Mouse (Mus musculus) inflammation-experienced regulatory T-cells, adult 6 months (primary cell): ENCODE measurements around the gene Meltf. TPM values are rescaled to one million over a fixed set of nuclear protein-coding genes. Genes with fewer than 3 reads are reported as not detected.
"Not testable (repeated sequence)": the region's sequence is repeated elsewhere in the genome, so short reads cannot be mapped to it uniquely, and the experiment has no call there.

Experiments
- ATAC-seq: one replicate; pipeline ENCODE4 v1.8.0; 2017
- polyA plus RNA-seq, 3 experiments: library from polyadenylated mRNA; unstranded; fragments of 100-300 nt; shearing (Covaris generic); gene quantifications; one replicate each; pipeline ENCODE4 v1.2.1; 2017

Meltf gene
- polyA plus RNA-seq, 3 experiments from 2014 or later = not detected

DNA sequence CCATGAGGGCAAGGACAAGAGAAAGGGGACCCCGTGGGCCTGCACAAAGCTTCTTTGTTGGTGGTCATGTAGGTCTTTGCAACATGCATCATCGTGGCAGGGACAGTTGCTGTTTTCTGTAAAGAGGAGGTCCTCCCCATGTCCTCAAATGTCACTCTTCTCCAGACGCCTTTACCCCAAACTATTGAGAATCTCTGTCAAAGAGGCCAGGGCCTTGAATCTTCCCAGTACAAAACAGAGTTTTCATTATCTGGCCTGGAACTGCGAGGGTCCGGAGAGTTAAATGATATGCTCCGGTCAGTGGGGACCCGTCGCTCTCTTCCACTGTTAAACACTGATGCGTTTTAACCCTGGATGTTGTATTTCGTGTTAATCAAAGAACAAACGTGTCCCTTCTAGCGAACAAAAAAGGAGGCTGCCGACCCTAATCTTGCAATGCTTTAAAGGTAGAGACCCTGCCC lies 56.0 kb downstream of the Meltf start:
- ATAC-seq = no peak

DNA sequence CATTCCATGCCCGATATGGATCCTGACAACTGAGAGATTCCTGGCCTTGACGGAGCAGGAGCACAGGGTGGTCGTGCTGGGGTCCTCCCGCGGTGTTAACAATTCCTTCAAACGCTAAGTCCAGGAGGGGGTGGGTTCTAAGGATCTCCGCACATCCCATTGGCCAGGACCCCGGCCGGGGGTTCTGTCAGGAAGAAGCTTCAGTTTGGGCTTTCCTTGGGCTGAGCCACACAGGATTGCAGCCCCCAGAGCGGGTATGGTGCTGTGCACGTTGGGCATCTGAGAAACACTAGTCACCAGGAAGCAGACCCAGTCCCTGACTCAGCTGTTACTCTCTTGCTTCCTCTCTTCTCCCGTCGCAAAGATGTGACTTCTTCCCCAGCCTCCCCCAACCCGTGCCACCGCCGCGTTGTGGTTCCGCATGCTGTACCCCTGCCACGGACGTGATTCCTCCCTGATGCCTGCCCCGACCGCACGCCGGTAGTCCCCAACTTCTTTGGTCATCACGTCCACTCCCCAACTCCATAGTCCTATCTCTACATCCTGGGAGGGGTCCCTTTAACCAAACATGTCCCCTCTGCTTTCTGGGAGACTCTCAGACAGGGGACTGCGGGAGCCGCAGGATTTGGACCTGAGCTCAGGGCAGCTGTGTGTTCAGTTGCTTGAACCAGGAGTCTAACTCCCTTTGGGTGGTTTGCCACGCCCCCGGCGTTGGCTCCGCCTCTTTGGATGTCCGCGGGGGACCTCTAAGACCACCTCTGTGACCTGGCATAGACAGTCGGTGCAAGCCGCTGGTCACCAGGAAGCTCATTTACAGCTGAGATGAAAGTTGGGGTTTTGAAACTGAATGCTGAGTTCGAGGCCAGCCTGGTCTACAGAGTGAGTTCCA lies 56.7 kb downstream of the Meltf start:
- ATAC-seq = no peak

DNA sequence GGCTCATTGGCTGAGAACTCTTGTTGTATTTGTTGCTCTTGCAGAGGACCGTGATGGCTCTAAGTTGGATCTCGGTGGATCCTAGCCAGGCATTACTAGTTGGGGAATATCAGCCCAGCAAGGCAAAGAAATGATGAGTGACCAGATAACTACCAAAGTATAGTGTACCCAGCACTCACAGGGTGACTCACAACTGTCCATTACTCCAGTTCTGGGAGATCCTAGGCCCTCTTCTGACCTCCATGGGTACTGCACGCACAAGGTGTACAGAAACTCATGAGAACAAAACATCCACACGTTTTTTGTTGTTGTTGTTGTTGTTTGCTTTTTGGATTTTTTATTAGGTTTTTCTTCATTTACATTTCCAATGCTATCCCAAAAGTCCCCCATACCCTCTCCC lies 58.0 kb downstream of the Meltf start:
- ATAC-seq = no peak

DNA sequence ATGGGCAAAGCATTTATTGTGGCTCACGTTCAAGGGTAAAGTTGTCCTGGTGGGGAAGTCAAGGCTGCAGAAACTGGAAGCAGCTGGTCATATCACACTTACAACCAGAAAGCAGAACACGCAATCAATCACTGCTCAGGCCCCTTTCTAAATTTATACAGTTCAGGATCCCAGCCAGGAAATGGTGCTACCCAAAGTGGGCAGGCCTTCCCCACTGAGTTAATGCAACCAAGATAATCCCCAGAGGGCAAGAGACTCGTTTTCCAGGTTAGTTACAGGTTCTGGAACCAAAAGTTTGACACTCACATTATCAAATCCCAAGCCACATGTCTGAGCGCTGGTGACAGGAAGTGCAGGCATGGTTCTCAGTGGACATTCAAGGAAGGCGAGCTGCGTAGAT lies 60.2 kb downstream of the Meltf start:
- ATAC-seq = no peak

DNA sequence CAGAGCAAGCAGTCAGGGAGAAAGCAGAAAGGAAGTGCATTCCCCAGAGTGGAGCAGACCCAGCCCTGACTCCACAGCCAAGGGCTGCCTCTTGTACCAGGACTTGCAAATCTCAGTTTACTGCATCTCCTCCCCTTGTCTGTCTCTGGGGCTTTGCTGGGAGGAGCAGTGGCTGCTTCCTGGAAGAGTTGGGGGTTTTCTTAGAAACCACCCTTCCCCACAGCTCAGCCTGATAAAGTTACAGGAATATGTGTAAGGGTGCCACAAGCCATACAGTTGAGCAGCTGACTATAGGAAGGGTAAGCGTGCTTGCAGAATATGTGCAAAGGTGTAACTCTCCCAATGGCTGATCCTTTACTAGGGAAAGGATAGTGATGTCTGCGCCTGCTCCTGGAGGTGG lies 62.0 kb downstream of the Meltf start:
- ATAC-seq = no peak

DNA sequence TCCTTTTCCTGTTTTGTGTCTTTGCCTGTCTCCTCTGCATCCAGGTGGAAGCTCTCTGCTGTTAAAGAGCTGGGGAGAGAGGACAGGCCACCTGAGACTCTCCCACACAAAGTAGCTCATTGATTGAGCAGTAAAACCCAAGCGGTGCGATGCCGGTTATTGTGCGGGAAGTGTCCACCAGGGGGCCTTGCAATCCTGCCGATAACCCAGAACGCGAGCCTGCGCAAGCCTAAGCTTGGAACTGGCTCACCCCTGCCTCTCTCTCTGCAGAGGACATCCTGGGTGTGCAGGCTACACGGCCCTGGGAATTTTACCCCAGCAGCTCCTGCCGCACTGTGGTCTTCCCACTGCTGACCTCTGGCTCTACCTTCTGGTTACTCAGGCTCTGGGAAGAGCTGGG lies 65.4 kb downstream of the Meltf start:
- ATAC-seq = peak; percentile 59

DNA sequence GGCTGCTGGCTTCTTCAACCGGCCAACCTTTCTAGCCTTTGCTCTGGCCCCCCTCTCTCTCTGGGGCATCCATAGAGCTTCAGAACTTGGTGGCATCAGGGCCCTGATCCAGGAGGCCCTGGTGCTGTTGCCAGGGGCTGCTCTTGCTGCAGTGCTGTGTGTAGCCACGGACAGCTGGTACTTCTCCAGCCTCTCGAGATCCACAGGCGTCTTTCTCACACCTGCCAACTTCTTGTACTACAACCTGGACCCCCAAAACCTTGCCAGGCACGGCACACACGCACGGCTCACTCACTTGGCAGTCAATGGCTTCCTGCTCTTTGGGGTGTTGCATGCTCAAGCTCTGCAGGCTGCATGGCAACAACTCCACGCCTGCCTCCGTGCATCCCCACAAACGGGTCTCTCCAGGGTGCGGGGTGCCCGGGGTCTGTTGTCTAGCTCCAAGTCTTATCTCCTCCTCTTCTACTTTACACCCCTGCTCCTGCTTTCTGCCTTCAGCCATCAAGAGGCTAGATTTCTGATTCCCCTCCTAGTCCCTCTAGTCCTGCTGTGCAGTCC lies 66.2 kb downstream of the Meltf start:
- ATAC-seq = no peak

DNA sequence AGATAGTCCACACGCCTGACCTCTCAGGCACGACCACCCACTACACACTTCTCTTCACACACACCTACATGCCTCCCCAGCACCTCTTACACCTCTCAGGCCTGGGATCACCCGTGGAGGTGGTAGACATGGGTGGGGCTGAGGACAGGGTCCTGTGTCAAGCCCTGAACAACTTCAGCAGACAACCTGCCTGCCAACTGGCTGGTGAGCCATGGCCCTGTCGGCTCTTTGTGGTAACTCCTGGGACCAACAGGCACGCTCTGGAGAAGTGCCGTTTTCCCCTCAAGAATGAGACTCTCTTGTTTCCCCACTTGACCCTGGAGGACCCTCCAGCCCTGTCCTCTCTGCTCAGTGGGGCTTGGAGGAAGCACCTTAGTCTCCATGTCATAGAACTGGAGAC lies 66.8 kb downstream of the Meltf start:
- no peak for ATAC-seq

DNA sequence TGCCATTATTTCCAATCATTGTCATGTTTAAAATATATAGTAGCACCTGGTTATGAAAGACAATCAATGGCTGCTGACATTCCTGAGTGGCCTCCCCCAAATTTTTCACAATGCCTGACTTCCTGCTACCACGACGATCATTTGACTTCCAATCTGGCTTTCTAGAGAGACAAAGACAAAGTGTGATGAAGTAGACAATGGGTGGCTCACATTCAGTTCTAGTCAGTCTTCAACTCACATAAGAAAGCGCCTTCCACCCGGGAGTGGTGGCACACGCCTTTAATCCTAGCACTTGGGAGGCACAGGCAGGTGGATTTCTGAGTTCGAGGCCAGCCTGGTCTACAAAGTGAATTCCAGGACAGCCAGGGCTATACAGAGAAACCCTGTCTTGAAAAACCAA lies 67.4 kb downstream of the Meltf start:
- ATAC-seq = not testable (repeated sequence)

DNA sequence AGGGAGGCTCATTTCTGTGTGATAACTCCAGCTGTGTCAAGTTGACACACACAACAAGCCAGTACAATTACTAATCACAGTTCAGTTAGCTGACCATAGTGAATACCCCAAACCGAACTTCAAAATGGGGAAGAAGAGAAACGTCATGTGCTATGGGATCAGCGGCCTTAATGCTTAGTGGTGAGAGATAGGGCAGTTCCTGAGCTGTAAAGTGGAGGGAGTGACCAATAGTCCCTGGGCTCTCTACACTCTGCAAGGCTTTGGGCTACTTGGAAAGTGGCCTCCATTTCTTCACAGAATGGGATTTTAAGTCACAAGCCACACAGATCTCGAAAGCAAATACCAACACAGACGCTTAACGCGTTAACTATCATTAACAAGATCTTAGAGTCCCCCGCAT lies 68.7 kb downstream of the Meltf start:
- no peak for ATAC-seq

DNA sequence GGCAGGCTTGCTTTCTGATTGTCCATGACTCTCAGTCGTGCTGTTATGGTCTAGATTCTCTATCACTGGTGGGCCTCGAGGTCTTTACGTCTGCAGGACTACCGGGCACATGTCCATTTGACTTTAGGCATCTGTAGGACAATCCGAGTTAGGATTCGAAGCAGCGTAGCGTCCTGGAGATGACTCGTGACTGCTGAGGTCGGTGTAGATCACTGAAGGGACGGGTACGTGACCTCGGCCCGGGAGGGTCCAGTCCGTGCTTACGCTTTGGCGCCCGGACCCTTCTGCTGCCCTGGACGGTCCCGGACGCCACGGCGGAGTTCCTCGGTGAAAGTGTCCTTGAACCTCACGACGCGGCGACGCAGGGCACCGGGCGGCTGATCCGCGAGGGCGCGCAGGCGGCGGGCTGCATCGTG lies 69.3 kb downstream of the Meltf start:
- ATAC-seq = peak; percentile 46

DNA sequence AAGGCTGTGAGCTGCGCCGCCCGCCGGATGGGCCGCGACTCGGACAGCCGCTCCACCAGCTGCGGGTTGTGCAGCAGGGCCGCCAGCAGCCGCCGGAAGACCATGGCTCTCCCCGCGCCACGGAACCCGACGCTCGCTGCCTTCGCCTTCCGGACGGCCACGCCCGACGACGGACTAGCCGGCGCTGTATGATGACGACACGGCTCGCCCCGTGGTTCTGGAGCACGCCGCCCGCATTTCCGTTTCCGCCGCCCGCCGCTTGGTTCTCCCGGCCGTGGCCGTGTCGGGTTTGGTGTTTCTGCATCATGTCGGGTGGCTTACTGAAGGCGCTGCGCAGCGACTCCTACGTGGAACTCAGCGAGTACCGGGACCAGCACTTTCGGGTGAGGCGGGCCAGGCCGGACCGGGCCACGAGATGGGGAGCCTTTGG lies 69.8 kb downstream of the Meltf start, which contains the start of the genes 0610012G03Rik and Ncbp2:
TSS of gene 0610012G03Rik (minus strand) at position 150 of the 430 bp plus-strand sequence.
TSS of gene Ncbp2 (plus strand) at position 169 of the 430 bp plus-strand sequence.
- ATAC-seq = peak; percentile 83

Other genes with a start within 250 kb of the Meltf start
- gene Dlg1, start 215.4 kb upstream of the Meltf start, polyA plus RNA-seq = 10 to 100 TPM; 23.0 to 30.9 (median 27.0) TPM
- under 1 TPM in 1 of 3 experiments, not detected in 2; 0.36 TPM for gene Pigz, start 55.0 kb downstream of the Meltf start, polyA plus RNA-seq
- 10 to 100 TPM in 1 of 3 experiments, 1 to 10 TPM in 1, under 1 TPM in 1; 0.54 to 12.2 (median 3.0) TPM for gene 0610012G03Rik, start 69.7 kb downstream of the Meltf start, polyA plus RNA-seq
- gene Ncbp2, start 69.7 kb downstream of the Meltf start, polyA plus RNA-seq = 10 to 100 TPM; 27.3 to 45.9 (median 35.4) TPM
- 10 to 100 TPM; 11.1 to 12.7 (median 12.3) TPM for gene Senp5, start 124.5 kb downstream of the Meltf start, polyA plus RNA-seq
- 10 to 100 TPM; 60.2 to 67.4 (median 63.4) TPM for gene Pak2, start 200.5 kb downstream of the Meltf start, polyA plus RNA-seq
- gene Pigx, start 220.9 kb downstream of the Meltf start, polyA plus RNA-seq = 100 to 1,000 TPM; 117 to 133 (median 130) TPM
- gene Cep19, start 221.0 kb downstream of the Meltf start, polyA plus RNA-seq = 10 to 100 TPM; 32.4 to 45.8 (median 43.7) TPM